Mouse (Mus musculus) myocyte (in vitro differentiated cells): ENCODE results near the gene Mdfic. TPM values are rescaled to one million over a fixed set of nuclear protein-coding genes. Genes with fewer than 3 reads are reported as not detected.
"Not testable (repeated sequence)": the region's sequence is repeated elsewhere in the genome, so short reads cannot be mapped to it uniquely, and the experiment has no call there.

ENCODE experiments used
- H3K27me3 ChIP-seq: one replicate; pipeline ENCODE4 v1.6.1; 2011; ENCODE audit not compliant: control insufficient read depth, insufficient read depth, insufficient read length
- H3K36me3 ChIP-seq: one replicate; pipeline ENCODE4 v1.6.1; 2011; ENCODE audit not compliant: control insufficient read depth, insufficient read depth
- H3K4me2 ChIP-seq: one replicate; pipeline ENCODE4 v1.6.1; 2011; ENCODE audit warnings: low read depth, control low read depth
- H3K4me3 ChIP-seq: one replicate; pipeline ENCODE4 v1.5.1; 2011; ENCODE audit warnings: mild to moderate bottlenecking, control low read depth, moderate library complexity
- H3K79me2 ChIP-seq: one replicate; pipeline ENCODE4 v1.6.1; 2011; ENCODE audit not compliant: control insufficient read depth, insufficient read depth
- H3ac ChIP-seq: one replicate; pipeline ENCODE4 v1.6.1; 2011; ENCODE audit not compliant: control insufficient read depth, insufficient read length
- CEBPB ChIP-seq: IDR thresholded peaks from 2 replicates; pipeline ENCODE4 v1.6.1; 2011; ENCODE audit warnings: mild to moderate bottlenecking, moderate library complexity; ENCODE audit not compliant: poor library complexity, insufficient read depth, severe bottlenecking
- E2F4 ChIP-seq: IDR thresholded peaks from one replicate; pipeline ENCODE4 v1.6.1; 2011; ENCODE audit warnings: mild to moderate bottlenecking, control low read depth, moderate library complexity; ENCODE audit not compliant: insufficient read depth
- MAX ChIP-seq: IDR thresholded peaks from one replicate; pipeline ENCODE4 v1.6.1; 2011; ENCODE audit warnings: low read depth, mild to moderate bottlenecking, control low read depth
- MYOD1 ChIP-seq, 3 experiments: IDR thresholded peaks; one replicate each; pipeline ENCODE4 v1.6.1; 2011; ENCODE audit warnings: control low read depth in 2 of 3, low read depth in 2 of 3, mild to moderate bottlenecking in 2 of 3, moderate library complexity in 1 of 3; ENCODE audit not compliant: insufficient read length in 2 of 3, control insufficient read depth in 1 of 3
- MYOG ChIP-seq, 3 experiments: IDR thresholded peaks; one replicate each; pipeline ENCODE4 v1.6.1; 2011; ENCODE audit warnings: control low read depth in 2 of 3, low read depth in 2 of 3, mild to moderate bottlenecking in 2 of 3; ENCODE audit not compliant: insufficient read length in 2 of 3, control insufficient read depth in 1 of 3, insufficient read depth in 1 of 3
- POLR2A ChIP-seq: IDR thresholded peaks from one replicate; pipeline ENCODE4 v1.6.1; 2011; ENCODE audit warnings: low read depth, mild to moderate bottlenecking, control low read depth, moderate library complexity; ENCODE audit not compliant: insufficient read length
- POLR2AphosphoS2 ChIP-seq: IDR thresholded peaks from one replicate; pipeline ENCODE4 v1.6.1; 2011; ENCODE audit warnings: low read depth, control low read depth; ENCODE audit not compliant: insufficient read length
- REST ChIP-seq: IDR thresholded peaks from one replicate; pipeline ENCODE4 v1.6.1; 2011; ENCODE audit warnings: mild to moderate bottlenecking, control low read depth, moderate library complexity; ENCODE audit not compliant: insufficient read depth, insufficient read length
- SRF ChIP-seq: IDR thresholded peaks from one replicate; pipeline ENCODE4 v1.6.1; 2011; ENCODE audit warnings: low read depth; ENCODE audit not compliant: control insufficient read depth, insufficient read length
- TCF12 ChIP-seq: IDR thresholded peaks from one replicate; pipeline ENCODE4 v1.6.1; 2011; ENCODE audit warnings: mild to moderate bottlenecking, control low read depth; ENCODE audit not compliant: poor library complexity, insufficient read depth, severe bottlenecking
- TCF3 ChIP-seq: IDR thresholded peaks from one replicate; pipeline ENCODE4 v1.6.1; 2011; ENCODE audit warnings: low read depth, control low read depth; ENCODE audit not compliant: insufficient read length
- USF1 ChIP-seq: IDR thresholded peaks from one replicate; pipeline ENCODE4 v1.6.1; 2011; ENCODE audit warnings: low read depth, mild to moderate bottlenecking, control low read depth, moderate library complexity
- polyA plus RNA-seq: library from polyadenylated mRNA; unstranded; fragments of >200 nt; fragmentation: generic; extraction: Trizol; gene quantifications from one replicate; pipeline ENCODE4 v1.2.1, GENCODE M21; 2012; ENCODE audit warnings: missing spikeins

Gene Mdfic
- 26.9 TPM for polyA plus RNA-seq

DNA sequence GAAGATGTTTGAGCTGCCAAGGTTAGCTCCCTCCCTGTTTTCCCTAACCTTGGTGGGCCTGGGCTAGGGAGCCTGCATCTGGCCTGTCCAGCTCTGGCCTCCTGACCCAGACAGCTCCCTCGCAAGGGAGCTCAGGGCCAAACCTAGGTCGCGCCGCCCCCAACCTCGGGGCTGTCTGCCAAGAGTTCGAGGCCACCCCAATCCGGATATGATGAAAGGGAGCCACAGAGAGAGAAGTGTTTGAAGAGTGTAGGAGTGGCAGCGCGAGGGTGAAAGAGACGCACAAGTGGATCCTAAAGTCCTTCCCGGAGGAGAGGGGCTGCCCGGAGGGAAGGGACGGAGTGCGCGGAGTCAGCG, at the start of gene Mdfic:
Gene Mdfic, plus strand, starts transcription at position 201 of the 357 bp plus-strand sequence.
- Histone ChIP-seq H3K36me3 (no peaks in the 10 kb centered on the region), H3K27me3 (no peaks in the 10 kb centered on the region), H3K4me2 (peak within 1 kb of the TSS; percentile 63), H3K4me3 (peak within 1 kb of the TSS; percentile 58), H3K79me2 (peaks cover 44% of the 10 kb centered on the region), H3ac (peak within 1 kb of the TSS; percentile 90)
- peak; percentile 71 for TF ChIP-seq CEBPB
- TF ChIP-seq USF1, result no peak

- Histone ChIP-seq H3K36me3 (no peaks in the 10 kb centered on the region), H3K4me2 (no peak overlapping the region), H3K27me3 (no peaks in the 10 kb centered on the region), H3K79me2 (no peaks in the 10 kb centered on the region), H3K4me3 (no peak overlapping the region), H3ac (no peak overlapping the region)
- no peak for TF ChIP-seq MYOD1 (IDR thresholded peaks at IDR 0.05; ENCODE audit: control insufficient read depth in 1 of 3, insufficient read length in 2 of 3, low read depth in 2 of 3)
- no peak for TF ChIP-seq POLR2AphosphoS2
- TF ChIP-seq MAX, result no peak
These were observed 49.1 kb upstream of the Mdfic start for GRCm38 (mm10) chr6:15671364-15671763.

DNA sequence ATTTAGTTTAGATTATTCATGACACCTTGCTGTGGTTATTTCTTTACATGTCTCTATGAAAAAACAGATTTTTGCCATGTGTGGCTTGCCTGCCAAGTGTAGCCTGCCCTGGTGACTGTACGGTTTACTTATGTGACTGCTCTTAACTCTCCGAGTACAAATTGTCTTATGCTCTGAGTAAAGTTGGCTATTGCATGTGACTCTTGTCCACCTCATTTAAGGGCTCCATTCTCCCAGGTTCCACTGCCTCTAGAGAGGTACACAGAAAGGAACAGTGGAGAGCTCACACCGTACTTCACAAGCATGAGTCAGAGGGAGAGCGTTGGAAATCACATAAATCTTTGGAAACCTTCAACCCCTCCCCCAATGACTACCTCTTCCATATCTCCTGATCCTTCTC, 10.4 kb upstream of the Mdfic start:
- no peak overlapping the region for H3K4me3 ChIP-seq
- H3ac ChIP-seq, result no peak overlapping the region
- H3K4me2 ChIP-seq, result no peak overlapping the region
- H3K79me2 ChIP-seq, result no peaks in the 10 kb centered on the region
- no peaks in the 10 kb centered on the region for H3K27me3 ChIP-seq
- TF ChIP-seq MYOD1 (IDR thresholded peaks at IDR 0.05; ENCODE audit: control insufficient read depth in 1 of 3, insufficient read length in 2 of 3, low read depth in 2 of 3) (no peak), CEBPB (no peak)
- no peaks in the 10 kb centered on the region for H3K36me3 ChIP-seq

DNA sequence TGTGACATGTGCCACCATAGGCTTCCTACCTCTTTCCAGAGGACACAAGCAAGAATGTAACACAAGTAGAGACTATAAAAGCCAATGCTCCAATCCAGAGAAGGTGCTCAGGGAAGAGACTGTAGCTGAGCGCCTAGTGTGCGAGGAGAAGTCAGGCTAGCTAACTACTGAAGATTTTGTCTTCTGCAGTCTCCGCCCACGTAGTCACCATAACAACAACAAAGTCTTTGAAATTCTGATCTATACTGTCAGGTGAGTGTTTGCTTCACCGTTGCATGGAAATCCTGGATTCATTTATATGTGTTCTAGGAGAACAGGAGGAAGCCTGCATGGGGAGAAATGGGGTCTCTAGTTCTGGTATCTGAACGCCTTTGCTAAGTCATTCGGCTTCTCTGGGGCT, 9.8 kb upstream of the Mdfic start:
- H3K27me3 ChIP-seq, result no peaks in the 10 kb centered on the region
- no peaks in the 10 kb centered on the region for H3K79me2 ChIP-seq
- H3K36me3 ChIP-seq, result no peaks in the 10 kb centered on the region
- H3K4me2 ChIP-seq, result no peak overlapping the region
- TF ChIP-seq POLR2A, result no peak
- TF ChIP-seq TCF3, result no peak
- TF ChIP-seq SRF, result no peak
- TF ChIP-seq MYOG (IDR thresholded peaks at IDR 0.05; ENCODE audit: control insufficient read depth in 1 of 3, insufficient read depth in 1 of 3, insufficient read length in 2 of 3, low read depth in 2 of 3), result no peak
- no peak for TF ChIP-seq USF1
- no peak for TF ChIP-seq REST
- TF ChIP-seq E2F4, result no peak
- no peak for TF ChIP-seq TCF12
- no peak for TF ChIP-seq MAX
- no peak for TF ChIP-seq CEBPB
- TF ChIP-seq MYOD1 (IDR thresholded peaks at IDR 0.05; ENCODE audit: control insufficient read depth in 1 of 3, insufficient read length in 2 of 3, low read depth in 2 of 3), result no peak
- no peak for TF ChIP-seq POLR2AphosphoS2
- H3K4me3 ChIP-seq, result no peak overlapping the region
- H3ac ChIP-seq, result no peak overlapping the region

- no peak overlapping the region for H3K4me2 ChIP-seq
- no peak overlapping the region for H3ac ChIP-seq
- H3K36me3 ChIP-seq, result no peaks in the 10 kb centered on the region
- no peaks in the 10 kb centered on the region for H3K79me2 ChIP-seq
- no peak overlapping the region for H3K4me3 ChIP-seq
- TF ChIP-seq CEBPB, result no peak
- no peak for TF ChIP-seq MYOG (IDR thresholded peaks at IDR 0.05; ENCODE audit: control insufficient read depth in 1 of 3, insufficient read depth in 1 of 3, insufficient read length in 2 of 3, low read depth in 2 of 3)
- TF ChIP-seq TCF12, result no peak
- no peak for TF ChIP-seq MYOD1 (IDR thresholded peaks at IDR 0.05; ENCODE audit: control insufficient read depth in 1 of 3, insufficient read length in 2 of 3, low read depth in 2 of 3)
- TF ChIP-seq USF1, result no peak
- TF ChIP-seq MAX, result no peak
- TF ChIP-seq SRF, result no peak
- TF ChIP-seq TCF3, result no peak
- TF ChIP-seq POLR2AphosphoS2, result no peak
- no peak for TF ChIP-seq REST
- TF ChIP-seq POLR2A, result no peak
- TF ChIP-seq E2F4, result no peak
- H3K27me3 ChIP-seq, result no peaks in the 10 kb centered on the region
These were observed 7.5 kb upstream of the Mdfic start for GRCm38 (mm10) chr6:15712860-15713385.

GRCm38 (mm10) chr6:15714036-15714435, 6.4 kb upstream of the Mdfic start:
- not testable (repeated sequence) for H3ac ChIP-seq, H3K4me2 ChIP-seq, H3K36me3 ChIP-seq, H3K79me2 ChIP-seq, H3K27me3 ChIP-seq, H3K4me3 ChIP-seq
